Mouse (Mus musculus): ENCODE data around the gene Usp35. TPM values are rescaled to one million over a fixed set of nuclear protein-coding genes. Genes with fewer than 3 reads are reported as not detected.

Usp35 gene
- polyA plus RNA-seq, 1 experiment from 2014 or later, result 4.4 TPM

DNA sequence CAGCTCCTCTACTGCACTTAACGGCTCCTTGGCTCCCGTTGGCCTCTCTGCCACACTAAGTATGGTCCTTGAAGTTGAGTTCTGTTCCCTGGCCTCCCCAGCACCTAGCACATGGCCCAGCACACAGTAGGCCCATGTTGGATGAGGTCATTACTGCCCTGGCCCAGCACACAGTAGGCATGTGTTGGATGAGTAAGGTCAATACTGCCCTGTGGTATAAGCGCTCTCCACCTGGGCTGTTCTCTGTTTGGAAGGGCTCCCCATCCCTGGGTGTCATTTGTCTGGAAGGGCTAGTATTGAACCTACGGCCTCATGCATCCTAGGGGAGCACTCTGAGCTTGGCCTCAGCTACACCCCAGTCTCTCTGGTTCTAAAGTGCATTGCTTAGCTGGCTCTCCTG is 4.4 kb downstream of the Usp35 start:
- Histone ChIP-seq H3K27ac (ENCODE audit: low read length) (no peak overlapping the region), H3K4me3 (replicated peaks; ENCODE audit: low read length) (no peak overlapping the region), H3K9ac (replicated peaks; ENCODE audit: low read depth, low read length) (no peak overlapping the region), H3K27me3 (replicated peaks; ENCODE audit: control insufficient read depth, insufficient read depth, low read length) (peaks cover 14% of the 10 kb centered on the region), H3K9me3 (ENCODE audit: control insufficient read depth, low read length) (no peaks in the 10 kb centered on the region), H3K4me1 (replicated peaks; ENCODE audit: control insufficient read depth, insufficient read depth, low read length) (peaks cover 21% of the 10 kb centered on the region), H3K4me2 (ENCODE audit: low read length) (no peak overlapping the region), H3K36me3 (ENCODE audit: control insufficient read depth, insufficient read depth) (peaks cover 2% of the 10 kb centered on the region; the same call in 1 of the 2 replicates)
- WGBS, result 94% methylated on average over 4 of the region's 4 CpGs
- ATAC-seq, result no peak

- Histone ChIP-seq H3K27ac (ENCODE audit: low read length) (no peak overlapping the region), H3K27me3 (replicated peaks; ENCODE audit: control insufficient read depth, insufficient read depth, low read length) (peaks cover 14% of the 10 kb centered on the region), H3K9me3 (ENCODE audit: control insufficient read depth, low read length) (no peaks in the 10 kb centered on the region), H3K36me3 (ENCODE audit: control insufficient read depth, insufficient read depth) (peaks cover 2% of the 10 kb centered on the region; the same call in 1 of the 2 replicates), H3K4me2 (ENCODE audit: low read length) (peak overlapping the region; percentile 52), H3K9ac (replicated peaks; ENCODE audit: low read depth, low read length) (peak overlapping the region; percentile 35; the same call in 1 of the 2 replicates), H3K4me3 (replicated peaks; ENCODE audit: low read length) (peak overlapping the region; percentile 37), H3K4me1 (replicated peaks; ENCODE audit: control insufficient read depth, insufficient read depth, low read length) (peaks cover 11% of the 10 kb centered on the region)
- 14% methylated on average over 81 of the region's 96 CpGs for WGBS
- ATAC-seq, result peak; percentile 54
Observed at GRCm38 (mm10) chr7:97325156-97325985, 6.4 kb downstream of the Usp35 start.

DNA sequence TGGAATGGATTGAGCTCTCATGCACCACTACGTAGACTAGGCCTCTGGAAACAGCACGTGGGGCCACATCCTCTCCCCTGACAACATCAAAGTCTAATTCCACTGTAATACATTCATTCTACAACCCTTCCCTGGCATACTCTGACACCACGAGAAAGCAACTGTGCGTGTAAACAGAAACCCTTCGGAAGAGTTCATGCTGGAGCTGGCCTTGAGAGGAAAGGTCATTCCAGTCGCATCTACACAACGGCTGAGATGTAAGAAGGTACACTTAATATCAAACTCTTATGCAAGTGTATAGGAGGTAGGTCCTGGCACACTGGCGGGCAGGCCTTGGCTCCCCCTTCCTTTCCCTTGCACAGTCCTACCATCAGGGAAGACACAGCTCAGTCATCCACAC is 7.5 kb downstream of the Usp35 start:
- Histone ChIP-seq H3K9me3 (ENCODE audit: control insufficient read depth, low read length) (no peaks in the 10 kb centered on the region), H3K36me3 (ENCODE audit: control insufficient read depth, insufficient read depth) (peaks cover 5% of the 10 kb centered on the region), H3K4me1 (replicated peaks; ENCODE audit: control insufficient read depth, insufficient read depth, low read length) (peaks cover 8% of the 10 kb centered on the region), H3K27ac (ENCODE audit: low read length) (no peak overlapping the region), H3K27me3 (replicated peaks; ENCODE audit: control insufficient read depth, insufficient read depth, low read length) (peaks cover 14% of the 10 kb centered on the region), H3K9ac (replicated peaks; ENCODE audit: low read depth, low read length) (no peak overlapping the region), H3K4me3 (replicated peaks; ENCODE audit: low read length) (no peak overlapping the region), H3K4me2 (ENCODE audit: low read length) (no peak overlapping the region)
- 95% methylated on average over 8 of the region's 8 CpGs for WGBS
- ATAC-seq, result no peak

- no peak overlapping the region for H3K4me2 ChIP-seq (ENCODE audit: low read length)
- H3K27ac ChIP-seq (ENCODE audit: low read length), result no peak overlapping the region
- 86% methylated on average over 3 of the region's 3 CpGs for WGBS
- no peak for ATAC-seq
- H3K36me3 ChIP-seq (ENCODE audit: control insufficient read depth, insufficient read depth), result peaks cover 12% of the 10 kb centered on the region
- no peaks in the 10 kb centered on the region for H3K9me3 ChIP-seq (ENCODE audit: control insufficient read depth, low read length)
- no peaks in the 10 kb centered on the region for H3K4me1 ChIP-seq (replicated peaks; ENCODE audit: control insufficient read depth, insufficient read depth, low read length)
- H3K4me3 ChIP-seq (replicated peaks; ENCODE audit: low read length), result no peak overlapping the region
- no peak overlapping the region for H3K9ac ChIP-seq (replicated peaks; ENCODE audit: low read depth, low read length)
- no peaks in the 10 kb centered on the region for H3K27me3 ChIP-seq (replicated peaks; ENCODE audit: control insufficient read depth, insufficient read depth, low read length)
Observed at GRCm38 (mm10) chr7:97317706-97318105, 14.1 kb downstream of the Usp35 start.

DNA sequence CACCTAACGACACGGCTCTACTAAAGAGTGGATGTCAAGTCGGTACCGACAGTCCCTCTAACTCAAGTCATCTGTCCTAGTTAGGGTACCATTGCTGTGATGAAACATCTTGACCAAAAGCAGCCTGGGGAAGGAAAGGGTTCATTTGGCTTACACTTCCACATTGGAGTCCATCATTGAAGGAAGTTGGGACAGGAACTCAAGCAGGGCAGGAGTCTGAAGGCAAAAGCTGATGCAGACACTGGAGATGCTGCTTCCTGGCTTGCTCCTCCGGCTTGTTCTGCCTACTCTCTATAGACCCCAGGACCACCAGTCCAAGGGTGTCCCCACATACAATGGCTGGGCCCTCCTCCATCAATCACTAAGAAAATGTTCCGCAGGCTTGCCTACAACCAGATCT is 16.2 kb downstream of the Usp35 start:
- no peak overlapping the region for H3K4me2 ChIP-seq (ENCODE audit: low read length)
- H3K36me3 ChIP-seq (ENCODE audit: control insufficient read depth, insufficient read depth), result peaks cover 17% of the 10 kb centered on the region
- no peak overlapping the region for H3K4me3 ChIP-seq (replicated peaks; ENCODE audit: low read length)
- ATAC-seq, result no peak
- no peak overlapping the region for H3K9ac ChIP-seq (replicated peaks; ENCODE audit: low read depth, low read length)
- H3K9me3 ChIP-seq (ENCODE audit: control insufficient read depth, low read length), result no peaks in the 10 kb centered on the region
- H3K4me1 ChIP-seq (replicated peaks; ENCODE audit: control insufficient read depth, insufficient read depth, low read length), result no peaks in the 10 kb centered on the region
- H3K27me3 ChIP-seq (replicated peaks; ENCODE audit: control insufficient read depth, insufficient read depth, low read length), result no peaks in the 10 kb centered on the region
- H3K27ac ChIP-seq (ENCODE audit: low read length), result no peak overlapping the region
- 91% methylated on average over 6 of the region's 6 CpGs for WGBS

GRCm38 (mm10) chr7:97314646-97315045 is 17.2 kb downstream of the Usp35 start:
- WGBS, result 81% methylated on average over 5 of the region's 5 CpGs
- Histone ChIP-seq H3K9ac (replicated peaks; ENCODE audit: low read depth, low read length) (no peak overlapping the region), H3K4me3 (replicated peaks; ENCODE audit: low read length) (no peak overlapping the region), H3K4me1 (replicated peaks; ENCODE audit: control insufficient read depth, insufficient read depth, low read length) (no peaks in the 10 kb centered on the region), H3K9me3 (ENCODE audit: control insufficient read depth, low read length) (no peaks in the 10 kb centered on the region), H3K4me2 (ENCODE audit: low read length) (no peak overlapping the region), H3K36me3 (ENCODE audit: control insufficient read depth, insufficient read depth) (peaks cover 16% of the 10 kb centered on the region), H3K27me3 (replicated peaks; ENCODE audit: control insufficient read depth, insufficient read depth, low read length) (no peaks in the 10 kb centered on the region), H3K27ac (ENCODE audit: low read length) (no peak overlapping the region)
- no peak for ATAC-seq

DNA sequence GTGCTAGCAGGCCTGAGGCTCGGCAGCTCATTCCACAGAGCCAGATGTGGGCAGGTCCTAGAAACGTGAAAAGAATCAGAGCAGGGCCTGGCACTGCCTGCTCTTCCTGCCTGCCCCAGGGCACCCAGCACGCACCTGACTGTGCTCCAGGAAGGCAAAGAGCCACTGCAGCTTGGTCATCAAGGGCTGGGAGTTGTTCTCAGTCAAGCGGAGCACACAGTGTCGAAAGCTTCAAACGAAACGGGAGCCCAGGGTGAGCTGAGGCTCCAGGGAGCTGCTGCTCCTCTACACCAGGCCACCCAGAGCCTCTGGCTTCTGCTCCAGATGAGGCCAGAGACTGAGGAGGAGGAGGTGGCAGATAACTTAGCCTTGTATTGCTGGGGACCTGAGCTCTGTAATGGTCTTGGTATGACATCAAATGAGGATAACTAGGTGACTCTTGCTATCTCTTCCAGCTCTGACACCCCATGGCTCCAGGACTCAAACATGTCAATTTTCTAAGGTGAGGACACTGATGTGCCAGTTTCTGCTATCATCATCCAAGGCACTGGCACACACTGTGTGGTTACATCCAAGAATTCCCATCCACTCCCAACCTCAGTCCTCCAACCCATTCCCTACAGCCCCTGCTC is 18.3 kb downstream of the Usp35 start:
- Histone ChIP-seq H3K27me3 (replicated peaks; ENCODE audit: control insufficient read depth, insufficient read depth, low read length) (no peaks in the 10 kb centered on the region), H3K27ac (ENCODE audit: low read length) (no peak overlapping the region), H3K36me3 (ENCODE audit: control insufficient read depth, insufficient read depth) (peaks cover 20% of the 10 kb centered on the region), H3K4me3 (replicated peaks; ENCODE audit: low read length) (no peak overlapping the region), H3K9me3 (ENCODE audit: control insufficient read depth, low read length) (no peaks in the 10 kb centered on the region; the same call in 1 of the 2 replicates), H3K4me1 (replicated peaks; ENCODE audit: control insufficient read depth, insufficient read depth, low read length) (no peaks in the 10 kb centered on the region), H3K9ac (replicated peaks; ENCODE audit: low read depth, low read length) (no peak overlapping the region), H3K4me2 (ENCODE audit: low read length) (no peak overlapping the region)
- WGBS, result 87% methylated on average over 7 of the region's 7 CpGs
- no peak for ATAC-seq

DNA sequence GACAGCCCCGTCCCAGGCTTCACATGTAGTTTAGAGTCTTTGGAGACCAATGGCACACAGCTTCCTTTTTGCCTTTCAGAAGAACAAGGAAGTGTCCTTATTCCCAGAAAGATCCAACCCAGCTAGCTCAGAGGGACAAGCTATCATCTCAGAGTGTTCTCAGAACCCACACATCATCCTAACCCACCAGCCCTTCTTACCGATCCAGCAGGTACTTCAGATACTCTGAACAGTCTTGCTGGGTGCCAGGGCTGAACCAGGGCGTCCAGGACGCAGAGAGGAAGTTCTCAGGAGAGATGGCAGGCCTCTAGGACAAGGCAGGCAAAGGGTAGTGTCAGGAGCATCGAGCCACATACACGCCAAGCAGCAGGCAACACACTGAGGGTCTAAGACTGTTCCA is 19.0 kb downstream of the Usp35 start:
- Histone ChIP-seq H3K36me3 (ENCODE audit: control insufficient read depth, insufficient read depth) (peaks cover 23% of the 10 kb centered on the region), H3K4me2 (ENCODE audit: low read length) (no peak overlapping the region)
- no peak for ATAC-seq

DNA sequence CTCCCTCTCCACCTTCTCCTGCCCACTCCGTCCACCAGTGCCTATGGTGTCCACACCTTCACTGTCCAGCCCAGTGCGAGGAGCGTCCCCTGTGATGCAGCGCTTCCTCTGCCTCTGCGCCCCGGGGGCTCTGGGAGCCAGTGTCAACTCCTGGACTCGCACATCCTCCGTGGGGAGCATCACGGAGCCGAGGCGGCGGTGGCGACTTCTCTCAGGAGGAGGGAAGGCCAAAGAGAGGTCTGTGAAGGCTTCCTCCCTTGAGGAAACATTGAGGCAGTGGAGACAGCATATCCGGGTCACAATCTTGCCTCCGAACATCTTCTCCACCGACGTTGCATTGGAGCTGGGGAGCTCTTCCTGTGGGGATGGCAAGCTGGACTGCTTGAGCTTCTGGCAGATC is 19.6 kb downstream of the Usp35 start:
- H3K9ac ChIP-seq (replicated peaks; ENCODE audit: low read depth, low read length), result no peak overlapping the region
- no peaks in the 10 kb centered on the region for H3K4me1 ChIP-seq (replicated peaks; ENCODE audit: control insufficient read depth, insufficient read depth, low read length)
- H3K36me3 ChIP-seq (ENCODE audit: control insufficient read depth, insufficient read depth), result peaks cover 27% of the 10 kb centered on the region
- WGBS, result 95% methylated on average over 17 of the region's 17 CpGs
- no peaks in the 10 kb centered on the region; the same call in 1 of the 2 replicates for H3K9me3 ChIP-seq (ENCODE audit: control insufficient read depth, low read length)
- no peak overlapping the region for H3K4me2 ChIP-seq (ENCODE audit: low read length)
- H3K27me3 ChIP-seq (replicated peaks; ENCODE audit: control insufficient read depth, insufficient read depth, low read length), result no peaks in the 10 kb centered on the region
- no peak for ATAC-seq
- H3K4me3 ChIP-seq (replicated peaks; ENCODE audit: low read length), result no peak overlapping the region
- no peak overlapping the region for H3K27ac ChIP-seq (ENCODE audit: low read length)

More for the DNA sequence above, 19.0 kb downstream of the Usp35 start:
- no peaks in the 10 kb centered on the region for H3K4me1 ChIP-seq (replicated peaks; ENCODE audit: control insufficient read depth, insufficient read depth, low read length)
- H3K4me3 ChIP-seq (replicated peaks; ENCODE audit: low read length), result no peak overlapping the region
- no peak overlapping the region for H3K27ac ChIP-seq (ENCODE audit: low read length)
- no peak overlapping the region for H3K9ac ChIP-seq (replicated peaks; ENCODE audit: low read depth, low read length)
- whole genome bisulfite sequencing, result 85% methylated on average over 6 of the region's 6 CpGs
- H3K27me3 ChIP-seq (replicated peaks; ENCODE audit: control insufficient read depth, insufficient read depth, low read length), result no peaks in the 10 kb centered on the region
- H3K9me3 ChIP-seq (ENCODE audit: control insufficient read depth, low read length), result no peaks in the 10 kb centered on the region; the same call in 1 of the 2 replicates

Measured in forebrain, embryonic 16.5 days (tissue).